Mouse (Mus musculus): ENCODE measurements around the gene Mbtps1. TPM values are rescaled to one million over a fixed set of nuclear protein-coding genes. Genes with fewer than 3 reads are reported as not detected.
A peak's percentile ranks its signal among the peaks of the same experiment; 100 is the strongest.

The Mbtps1 gene
- polyA plus RNA-seq, 1 experiment from 2014 or later = 106 TPM

DNA sequence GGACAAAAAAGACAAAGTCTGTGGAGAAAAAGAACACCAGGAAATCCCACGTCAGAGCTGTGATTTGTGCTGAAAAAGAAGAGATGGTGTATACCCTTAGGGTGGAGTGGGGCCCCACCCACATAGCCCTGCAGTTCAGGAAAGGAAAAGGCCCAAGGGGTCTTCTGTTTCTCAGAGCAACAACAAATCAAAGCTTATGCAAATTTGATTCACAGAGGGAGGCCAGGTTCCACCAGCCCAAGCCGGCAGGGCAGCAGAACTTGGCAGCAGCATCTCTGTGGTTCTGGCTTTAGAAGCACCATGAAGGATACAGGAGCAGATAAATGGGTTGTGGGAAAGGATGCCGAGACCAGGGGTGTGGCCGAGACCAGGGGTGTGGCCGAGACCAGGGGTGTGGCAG is 79.9 kb downstream of the Mbtps1 start:
- Histone ChIP-seq H3K27me3 (ENCODE audit: poor library complexity, severe bottlenecking) (0 out of 2 replicates have a peak, but pooled peaks cover 3% of the 10 kb centered on the region), H3K9me3 (no peaks in the 10 kb centered on the region), H3K4me3 (no peak overlapping the region), H3K4me1 (peaks cover 6% of the 10 kb centered on the region), H3K27ac (no peak overlapping the region), H3K36me3 (replicated peaks) (no peaks in the 10 kb centered on the region)
- no peak for DNase-seq (ENCODE audit: extremely low spot score, low spot score)
- WGBS = 36% methylated on average over 5 of the region's 5 CpGs

DNA sequence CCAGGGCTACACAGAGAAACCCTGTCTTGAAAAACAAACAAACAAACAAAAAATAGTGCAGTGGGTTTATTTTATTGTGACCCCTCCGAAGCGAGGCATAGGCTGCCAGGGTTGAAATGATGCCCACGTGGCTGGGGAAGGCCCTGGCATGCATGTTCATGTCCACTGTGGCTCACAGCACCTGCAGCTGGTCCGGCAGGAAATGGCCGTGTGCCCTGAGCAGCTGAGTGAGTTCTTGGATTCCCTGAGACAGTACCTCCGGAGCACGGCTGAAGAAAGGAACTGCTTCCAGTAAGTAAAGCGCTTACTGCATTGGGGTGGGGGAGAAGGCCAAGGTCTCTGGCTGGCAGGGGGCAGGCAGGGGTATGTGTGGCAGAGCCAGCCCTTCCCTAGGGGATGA is 90.4 kb downstream of the Mbtps1 start:
- no peak for DNase-seq (ENCODE audit: extremely low spot score, low spot score)
- Histone ChIP-seq H3K27me3 (ENCODE audit: poor library complexity, severe bottlenecking) (peaks cover 46% of the 10 kb centered on the region), H3K9me3 (no peaks in the 10 kb centered on the region), H3K36me3 (replicated peaks) (peaks cover 27% of the 10 kb centered on the region), H3K27ac (no peak overlapping the region), H3K4me3 (no peak overlapping the region), H3K4me1 (peaks cover 40% of the 10 kb centered on the region)
- WGBS = 92% methylated on average over 8 of the region's 8 CpGs

DNA sequence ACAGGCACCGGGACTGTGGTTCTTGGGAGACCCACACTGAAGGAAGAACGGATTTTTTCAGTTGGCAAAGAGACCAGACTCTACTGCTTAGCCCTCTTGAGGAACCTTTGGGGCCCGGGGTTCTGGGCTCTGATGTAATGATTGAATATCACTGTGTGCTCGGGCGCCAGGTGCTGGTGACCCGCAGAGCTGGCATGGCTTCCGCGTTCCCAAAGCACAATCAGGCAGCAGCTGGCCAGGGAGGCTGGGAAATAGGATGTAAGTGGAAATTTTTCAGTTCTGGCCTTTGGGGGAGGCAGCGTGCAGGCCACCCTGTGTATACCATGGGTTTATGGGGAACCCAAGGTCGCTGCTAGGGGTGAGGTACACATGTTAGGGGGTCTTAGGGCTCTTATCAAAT is 91.7 kb downstream of the Mbtps1 start:
- WGBS = 79% methylated on average over 10 of the region's 10 CpGs
- Histone ChIP-seq H3K36me3 (replicated peaks) (peaks cover 23% of the 10 kb centered on the region), H3K4me3 (no peak overlapping the region), H3K27me3 (ENCODE audit: poor library complexity, severe bottlenecking) (peaks cover 52% of the 10 kb centered on the region), H3K27ac (peak overlapping the region; percentile 63; the same call in 1 of the 2 replicates), H3K4me1 (peaks cover 40% of the 10 kb centered on the region), H3K9me3 (no peaks in the 10 kb centered on the region)
- no peak for DNase-seq (ENCODE audit: extremely low spot score, low spot score)

DNA sequence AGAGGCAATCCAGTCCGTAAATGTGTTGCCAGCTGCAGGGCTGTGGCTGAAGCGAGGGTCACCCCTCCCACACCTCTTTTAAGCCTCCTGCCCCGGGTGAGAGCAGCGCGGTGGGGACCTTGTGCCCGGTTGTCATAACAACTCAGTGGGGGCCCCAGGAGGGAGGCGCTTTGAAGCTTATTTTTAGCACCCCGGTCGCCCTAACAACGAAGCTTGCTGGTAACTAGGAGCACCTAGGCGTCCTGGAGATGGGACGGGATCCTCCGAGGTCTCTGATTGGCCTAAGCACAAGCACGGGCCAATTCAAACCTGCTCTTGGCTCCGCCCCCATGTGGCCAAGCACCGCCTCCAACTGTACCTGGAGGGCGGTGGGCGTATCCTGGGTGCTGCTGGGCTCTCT is 92.4 kb downstream of the Mbtps1 start:
- Histone ChIP-seq H3K27me3 (ENCODE audit: poor library complexity, severe bottlenecking) (peaks cover 52% of the 10 kb centered on the region), H3K4me1 (peaks cover 46% of the 10 kb centered on the region), H3K36me3 (replicated peaks) (peaks cover 18% of the 10 kb centered on the region), H3K4me3 (peak overlapping the region; percentile 37), H3K27ac (peak overlapping the region; percentile 63), H3K9me3 (no peaks in the 10 kb centered on the region)
- WGBS = 3% methylated on average over 18 of the region's 18 CpGs
- DNase-seq (ENCODE audit: extremely low spot score, low spot score) = peak; percentile 41

DNA sequence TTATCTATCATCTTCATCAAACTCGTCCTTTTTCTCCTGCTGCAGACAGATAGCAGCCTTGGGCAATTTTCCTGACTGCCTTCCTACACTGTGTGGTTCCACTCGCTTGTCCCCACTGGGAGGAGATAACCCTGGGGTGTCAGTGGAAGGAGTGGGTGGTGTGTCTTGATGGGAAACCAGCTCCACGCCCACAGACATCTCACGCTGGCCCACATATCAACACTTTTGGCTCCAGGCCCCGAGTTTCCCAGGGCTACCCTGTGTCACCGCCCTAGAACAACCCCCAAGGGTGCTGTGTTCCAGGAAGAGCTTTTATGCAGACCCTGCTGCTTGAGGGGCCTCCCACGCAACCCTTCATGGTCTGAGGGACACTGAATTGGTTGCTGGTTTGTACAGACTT is 94.8 kb downstream of the Mbtps1 start:
- H3K4me3 ChIP-seq = no peak overlapping the region
- H3K4me1 ChIP-seq = peaks cover 51% of the 10 kb centered on the region
- H3K9me3 ChIP-seq = no peaks in the 10 kb centered on the region
- peak overlapping the region; percentile 36; the same call in 1 of the 2 replicates for H3K27ac ChIP-seq
- peaks cover 52% of the 10 kb centered on the region for H3K27me3 ChIP-seq (ENCODE audit: poor library complexity, severe bottlenecking)
- DNase-seq (ENCODE audit: extremely low spot score, low spot score) = no peak
- peaks cover 10% of the 10 kb centered on the region for H3K36me3 ChIP-seq (replicated peaks)
- 66% methylated on average over 7 of the region's 7 CpGs for WGBS

DNA sequence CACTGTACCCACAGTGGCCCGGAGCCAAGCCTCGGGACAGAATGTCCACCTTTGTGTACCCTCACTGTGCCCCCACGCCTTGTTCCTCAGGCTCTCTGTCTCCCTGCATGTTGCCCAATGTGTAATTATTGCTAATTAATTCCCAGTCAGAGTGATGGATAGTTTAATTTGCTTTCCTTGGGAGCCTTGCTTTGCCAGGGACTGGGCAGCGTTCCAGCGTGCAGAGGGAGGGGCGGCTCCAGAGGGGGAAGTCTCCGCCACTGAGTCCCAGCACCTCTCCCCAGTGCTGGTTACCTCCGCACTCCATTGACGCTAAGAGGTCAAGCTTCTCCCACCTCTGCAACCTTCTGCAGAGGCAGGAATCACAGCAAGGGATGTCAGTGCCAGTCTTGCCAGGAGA is 97.2 kb downstream of the Mbtps1 start:
- no peak overlapping the region for H3K4me3 ChIP-seq
- no peak for DNase-seq (ENCODE audit: extremely low spot score, low spot score)
- H3K27ac ChIP-seq = no peak overlapping the region
- peaks cover 43% of the 10 kb centered on the region for H3K4me1 ChIP-seq
- no peaks in the 10 kb centered on the region; the same call in 1 of the 2 replicates for H3K36me3 ChIP-seq (replicated peaks)
- H3K27me3 ChIP-seq (ENCODE audit: poor library complexity, severe bottlenecking) = peaks cover 38% of the 10 kb centered on the region
- no peaks in the 10 kb centered on the region for H3K9me3 ChIP-seq
- 85% methylated on average over 9 of the region's 9 CpGs for WGBS

DNA sequence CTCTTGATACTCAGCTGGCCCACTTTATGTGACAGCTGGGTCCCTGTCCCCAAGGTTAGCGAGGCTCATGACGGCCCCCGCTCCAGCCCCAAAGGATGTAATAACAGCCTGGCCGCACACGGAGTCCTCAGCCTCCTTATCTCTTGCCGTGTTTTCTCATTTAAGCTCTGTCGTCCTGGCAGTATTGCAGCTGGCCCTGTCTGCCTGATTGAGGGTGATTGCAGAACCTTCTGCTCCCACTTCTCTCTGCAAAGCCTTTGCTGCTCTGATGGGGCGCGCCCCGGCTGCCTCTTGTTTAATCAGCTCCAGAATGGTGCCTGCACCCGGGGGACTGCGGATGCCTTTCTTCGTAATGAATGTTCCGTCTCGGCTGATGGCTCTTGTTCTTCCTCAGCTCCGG is 98.8 kb downstream of the Mbtps1 start:
- Histone ChIP-seq H3K27ac (no peak overlapping the region), H3K4me1 (peaks cover 27% of the 10 kb centered on the region), H3K27me3 (ENCODE audit: poor library complexity, severe bottlenecking) (peaks cover 22% of the 10 kb centered on the region), H3K4me3 (no peak overlapping the region), H3K9me3 (no peaks in the 10 kb centered on the region), H3K36me3 (replicated peaks) (no peaks in the 10 kb centered on the region; the same call in none of the 2 replicates)
- 79% methylated on average over 16 of the region's 16 CpGs for WGBS
- no peak for DNase-seq (ENCODE audit: extremely low spot score, low spot score)

Other genes starting within 250 kb of the Mbtps1 start
- 246 and 255 TPM in 2 replicates for gene Hsbp1, start 214.2 kb downstream of the Mbtps1 start, polyA plus RNA-seq (2016; fragmentation: Nextera tagmentation; extraction: Ambion mirVana)
- gene Mlycd, start 163.9 kb downstream of the Mbtps1 start, polyA plus RNA-seq (2016; fragmentation: Nextera tagmentation; extraction: Ambion mirVana) = 9.2 and 10.2 TPM in 2 replicates
- gene Osgin1, start 124.6 kb downstream of the Mbtps1 start, polyA plus RNA-seq (2016; fragmentation: Nextera tagmentation; extraction: Ambion mirVana) = 0.48 and 0.73 TPM in 2 replicates
- gene Necab2, start 112.0 kb downstream of the Mbtps1 start, polyA plus RNA-seq (2016; fragmentation: Nextera tagmentation; extraction: Ambion mirVana) = 15.5 and 19.1 TPM in 2 replicates
- gene Slc38a8, start 57.0 kb downstream of the Mbtps1 start, polyA plus RNA-seq (2016; fragmentation: Nextera tagmentation; extraction: Ambion mirVana) = 1.0 and 4.4 TPM in 2 replicates
- gene Hsdl1, start 16.4 kb upstream of the Mbtps1 start, polyA plus RNA-seq (2016; fragmentation: Nextera tagmentation; extraction: Ambion mirVana) = 61.9 and 66.0 TPM in 2 replicates
- gene Dnaaf1, start 16.5 kb upstream of the Mbtps1 start, polyA plus RNA-seq (2016; fragmentation: Nextera tagmentation; extraction: Ambion mirVana) = 0.11 TPM in 1 of 2 replicates, not detected in the other
- 17.0 and 18.5 TPM in 2 replicates for gene Taf1c, start 46.5 kb upstream of the Mbtps1 start, polyA plus RNA-seq (2016; fragmentation: Nextera tagmentation; extraction: Ambion mirVana)
- gene Adad2, start 54.0 kb upstream of the Mbtps1 start, polyA plus RNA-seq (2016; fragmentation: Nextera tagmentation; extraction: Ambion mirVana) = 0.10 and 0.16 TPM in 2 replicates
- 0.10 and 0.11 TPM in 2 replicates for gene Kcng4, start 76.9 kb upstream of the Mbtps1 start, polyA plus RNA-seq (2016; fragmentation: Nextera tagmentation; extraction: Ambion mirVana)
- 2.7 and 3.7 TPM in 2 replicates for gene Wfdc1, start 107.6 kb upstream of the Mbtps1 start, polyA plus RNA-seq (2016; fragmentation: Nextera tagmentation; extraction: Ambion mirVana)
- gene Atp2c2, start 141.3 kb upstream of the Mbtps1 start, polyA plus RNA-seq (2016; fragmentation: Nextera tagmentation; extraction: Ambion mirVana) = 1.5 and 1.6 TPM in 2 replicates
- gene Tldc1, start 219.7 kb upstream of the Mbtps1 start, polyA plus RNA-seq (2016; fragmentation: Nextera tagmentation; extraction: Ambion mirVana) = 16.7 and 17.3 TPM in 2 replicates